In the genomic region with DNA sequence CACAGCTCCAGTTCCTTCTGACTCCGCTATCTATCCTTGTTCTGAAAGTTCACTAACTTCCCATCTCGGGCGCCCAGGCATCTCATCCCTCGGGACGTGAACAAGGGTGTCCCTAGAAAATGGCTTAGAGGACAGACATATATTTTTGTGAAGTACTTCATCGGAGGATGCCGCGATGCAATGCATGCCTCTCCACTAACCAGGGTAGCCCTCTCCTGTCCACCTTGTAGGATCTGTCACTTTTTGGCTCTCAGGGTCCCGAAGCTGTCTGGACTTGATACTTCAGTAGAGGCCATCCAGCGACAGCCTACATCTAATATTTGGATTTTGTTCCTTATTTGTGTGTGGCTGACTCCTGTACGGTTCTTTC, we compare ENCODE assay signal across 9 mouse cellular contexts. TPM values are rescaled to one million over a fixed set of nuclear protein-coding genes. Genes with fewer than 3 reads are reported as not detected.
DNase-seq lines count a peak whose midpoint lies in the region; ATAC-seq lines count a peak whose summit lies in the region.
"Had no signal": no experiment of that assay in that cellular context is flagged by ENCODE, and none has a peak within 500 bp of the region (broad histone marks: within the 10 kb centered on the region; RNA-seq: fewer than 3 reads in every experiment).

No protein-coding gene starts in this region.

- WGBS in liver, embryonic 13.5 days (ENCODE audit: insufficient replicate concordance): 17% methylated on average over 11 of the region's 11 CpGs

- no peak overlapping the region for H3K27ac ChIP-seq in liver, embryonic 13.5 days

- H3K36me3 ChIP-seq in megakaryocyte, embryonic 14.5 days (replicated peaks; ENCODE audit: low read length): no peaks in the 10 kb centered on the region
- no peaks in the 10 kb centered on the region for H3K36me3 ChIP-seq in liver, embryonic 13.5 days

- peak overlapping the region; percentile 82 for H3K4me3 ChIP-seq in megakaryocyte, embryonic 14.5 days (replicated peaks)
- H3K4me3 ChIP-seq in liver, embryonic 13.5 days (replicated peaks): peak overlapping the region; percentile 41
- H3K4me3 ChIP-seq: erythroblast, embryonic 14.5 days had no signal

- peak; percentile 10; the same call in 1 of the 2 replicates for ATAC-seq in frontal cortex, adult (ENCODE audit: low TSS enrichment)
- no peak for ATAC-seq in megakaryocyte, adult 5-6 weeks (ENCODE audit: poor library complexity, severe bottlenecking)
- ATAC-seq in liver, embryonic 13.5 days (ENCODE audit: low read depth): no peak
- ATAC-seq in inflammation-experienced regulatory T-cells, adult 6 months: no peak

- H3K4me2 ChIP-seq in liver, embryonic 13.5 days: peak overlapping the region; percentile 59

- H3K4me1 ChIP-seq in megakaryocyte, embryonic 14.5 days: peaks cover 12% of the 10 kb centered on the region
- no peaks in the 10 kb centered on the region for H3K4me1 ChIP-seq in liver, embryonic 13.5 days (replicated peaks)

- H3K9ac ChIP-seq in liver, embryonic 13.5 days: no peak overlapping the region

- H3K9me3 ChIP-seq in megakaryocyte, embryonic 14.5 days: peaks cover 15% of the 10 kb centered on the region
- H3K9me3 ChIP-seq in liver, embryonic 13.5 days (replicated peaks): no peaks in the 10 kb centered on the region

- no peak for DNase-seq in frontal cortex, postnatal 10 days (ENCODE audit: low spot score in 2 of 2)
- no peak for DNase-seq in liver, embryonic 13.5 days
- DNase-seq in gastrocnemius, postnatal 25 days: no peak
- no peak for DNase-seq in ovary, postnatal 10 days (ENCODE audit: low spot score)

- H3K27me3 ChIP-seq in megakaryocyte, embryonic 14.5 days (replicated peaks): peaks cover 28% of the 10 kb centered on the region
- H3K27me3 ChIP-seq in liver, embryonic 13.5 days: peaks cover 37% of the 10 kb centered on the region

RNA-seq across cellular contexts. Expression of gene Pld5, which starts 0.5 kb away (rescaled TPM):
- not detected in 2 replicates for polyA plus RNA-seq in megakaryocyte, embryonic 14.5 days (2012; ENCODE audit: insufficient read depth, low replicate concordance)
- not detected in 2 replicates for total RNA-seq in megakaryocyte, adult 5-6 weeks (2015)
- total RNA-seq in megakaryocyte, adult 5-6 weeks (2017): not detected in 2 replicates
- polyA plus RNA-seq in liver, embryonic 13.5 days (2015; fragmentation: Nextera tagmentation; extraction: Ambion mirVana): 0.03 and 0.06 TPM in 2 replicates
- polyA plus RNA-seq in inflammation-experienced regulatory T-cells, adult 6 months (2017; shearing (Covaris generic)): not detected
- total RNA-seq in gastrocnemius, postnatal 25 days (2021): 1 to 10 TPM; 1.0 to 1.3 TPM
- polyA plus RNA-seq: erythroblast, embryonic 14.5 days had no signal
